Mouse (Mus musculus) forebrain, embryonic 12.5 days (tissue): ENCODE data around the gene Lrp1. TPM values are rescaled to one million over a fixed set of nuclear protein-coding genes. Genes with fewer than 3 reads are reported as not detected.

Source experiments
- ATAC-seq: fragments of 200-750 bp; cut with Nextera tagmentation; 2 replicates; pipeline ENCODE4 v1.8.0; 2017; ENCODE audit warnings: moderate TSS enrichment; ENCODE audit not compliant: low FRiP score
- H3K27ac ChIP-seq: fragments of 300-500 bp; sonication (generic); 2 replicates; pipeline ENCODE4 v1.5.1; 2016; ENCODE audit warnings: mild to moderate bottlenecking
- H3K27me3 ChIP-seq: fragments of 300-500 bp; sonication (generic); 2 replicates; pipeline ENCODE4 v1.6.1; 2016; ENCODE audit warnings: mild to moderate bottlenecking
- H3K36me3 ChIP-seq: fragments of 300-500 bp; sonication (generic); replicated peaks from 2 replicates; pipeline ENCODE4 v1.6.1; 2016; ENCODE audit warnings: mild to moderate bottlenecking
- H3K4me1 ChIP-seq: fragments of 300-500 bp; sonication (generic); 2 replicates; pipeline ENCODE4 v1.6.1; 2016
- H3K4me2 ChIP-seq: fragments of 300-500 bp; sonication (generic); 2 replicates; pipeline ENCODE4 v1.6.1; 2016; ENCODE audit warnings: mild to moderate bottlenecking, moderate library complexity
- H3K4me3 ChIP-seq: fragments of 300-500 bp; sonication (generic); replicated peaks from 2 replicates; pipeline ENCODE4 v1.5.1; 2016; ENCODE audit warnings: mild to moderate bottlenecking
- H3K9ac ChIP-seq: fragments of 300-500 bp; sonication (generic); 2 replicates; pipeline ENCODE4 v1.6.1; 2016; ENCODE audit warnings: mild to moderate bottlenecking
- H3K9me3 ChIP-seq: fragments of 300-500 bp; sonication (generic); 2 replicates; pipeline ENCODE4 v1.6.1; 2016
- WGBS: fragments of 180-500 bp; shearing (Covaris S2); methylation state at CpG from one replicate; pipeline ENCODE4 v1.1.7; 2016; 5-methylcytosine and 5-hydroxymethylcytosine counted together
- polyA plus RNA-seq: library from polyadenylated mRNA; unstranded; fragments of >200 nt; fragmentation: Nextera tagmentation; extraction: Ambion mirVana; gene quantifications from 2 replicates; pipeline ENCODE4 v1.2.1, GENCODE M21; 2016

The Lrp1 gene
- polyA plus RNA-seq, 1 experiment from 2014 or later, result 81.8 TPM

DNA sequence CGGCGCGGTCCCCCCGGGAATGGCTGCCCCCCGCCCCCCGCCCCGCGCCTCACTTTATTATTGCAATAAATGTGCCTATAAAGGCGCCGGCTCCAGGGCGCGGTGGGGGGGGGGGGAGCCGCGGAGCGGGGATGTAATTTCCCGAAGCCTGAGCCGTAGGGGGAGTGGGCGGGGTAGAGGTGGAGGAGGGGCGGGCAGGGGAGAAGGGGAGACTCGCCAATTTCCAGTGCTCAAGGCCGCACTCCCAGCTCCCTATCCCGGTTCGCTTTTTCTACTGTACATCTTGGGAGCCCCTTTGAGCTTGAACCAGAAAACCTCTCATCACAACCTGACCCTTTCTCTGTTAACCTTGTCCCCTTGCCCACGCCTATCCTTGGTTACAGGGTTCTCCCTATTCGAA lies 90.0 kb downstream of the Lrp1 start:
- H3K4me3 ChIP-seq, result peak overlapping the region; percentile 46
- ATAC-seq, result peak; percentile 19; the same call in 1 of the 2 replicates
- H3K9ac ChIP-seq, result peak overlapping the region; percentile 33; the same call in 1 of the 2 replicates
- peak overlapping the region; percentile 70 for H3K27ac ChIP-seq
- WGBS, result under 1% methylated on average over 21 of the region's 25 CpGs
- no peaks in the 10 kb centered on the region for H3K9me3 ChIP-seq
- no peaks in the 10 kb centered on the region for H3K36me3 ChIP-seq
- H3K27me3 ChIP-seq, result peaks cover 100% of the 10 kb centered on the region
- H3K4me2 ChIP-seq, result peak overlapping the region; percentile 66
- peaks cover 96% of the 10 kb centered on the region for H3K4me1 ChIP-seq

DNA sequence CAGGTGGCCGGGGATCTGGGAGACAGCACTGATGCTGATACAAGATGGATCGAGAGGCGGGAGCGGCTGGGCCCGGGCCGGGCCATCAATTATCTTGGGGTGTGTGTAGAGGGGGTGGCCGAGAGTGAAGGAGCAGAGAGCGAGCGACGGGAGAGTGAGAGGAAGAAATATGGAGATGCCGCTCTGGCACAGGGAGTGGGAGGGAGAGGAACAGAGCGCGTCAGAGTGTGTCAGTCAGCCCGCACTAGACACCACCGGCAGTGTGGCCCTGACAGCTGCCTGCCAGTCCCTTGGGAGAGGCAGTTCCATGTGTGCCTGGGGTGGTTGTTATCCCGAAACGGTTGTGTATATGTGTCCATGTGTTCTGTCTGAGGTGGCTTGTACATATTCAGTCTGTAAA lies 93.5 kb downstream of the Lrp1 start:
- H3K9ac ChIP-seq, result peak overlapping the region; percentile 30
- no peaks in the 10 kb centered on the region for H3K36me3 ChIP-seq
- peaks cover 97% of the 10 kb centered on the region for H3K27me3 ChIP-seq
- H3K27ac ChIP-seq, result peak overlapping the region; percentile 76
- peaks cover 83% of the 10 kb centered on the region for H3K4me1 ChIP-seq
- WGBS, result 3% methylated on average over 17 of the region's 17 CpGs
- H3K9me3 ChIP-seq, result no peaks in the 10 kb centered on the region
- peak overlapping the region; percentile 27; the same call in 1 of the 2 replicates for H3K4me3 ChIP-seq
- peak; percentile 16; the same call in 1 of the 2 replicates for ATAC-seq
- peak overlapping the region; percentile 66 for H3K4me2 ChIP-seq

DNA sequence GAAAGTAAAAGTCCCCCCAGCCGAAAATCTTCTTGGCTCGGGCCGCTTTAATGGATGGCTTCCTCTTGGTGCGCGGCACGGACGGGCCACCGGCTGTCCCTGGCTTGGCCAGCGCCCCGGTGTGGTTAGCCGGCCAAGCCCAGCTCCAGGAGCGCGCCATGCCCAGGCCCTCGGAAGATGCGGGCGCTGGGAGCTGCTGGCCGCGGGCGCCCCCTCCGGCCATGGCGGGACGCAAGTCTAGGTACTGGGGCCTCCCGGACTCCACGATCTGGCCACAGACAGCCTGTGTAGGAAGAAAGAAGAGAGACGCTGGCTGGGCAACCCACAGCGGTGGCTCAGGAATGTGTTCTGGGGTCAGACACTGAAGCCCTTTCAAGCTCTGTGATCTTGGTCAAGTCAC lies 94.3 kb downstream of the Lrp1 start:
- no peak for ATAC-seq
- Histone ChIP-seq H3K9ac (peak overlapping the region; percentile 33; the same call in 1 of the 2 replicates), H3K4me2 (peak overlapping the region; percentile 66), H3K9me3 (no peaks in the 10 kb centered on the region), H3K4me3 (peak overlapping the region; percentile 27), H3K36me3 (no peaks in the 10 kb centered on the region), H3K27ac (peak overlapping the region; percentile 76), H3K4me1 (peaks cover 80% of the 10 kb centered on the region), H3K27me3 (peaks cover 89% of the 10 kb centered on the region)
- under 1% methylated on average over 26 of the region's 26 CpGs for WGBS

DNA sequence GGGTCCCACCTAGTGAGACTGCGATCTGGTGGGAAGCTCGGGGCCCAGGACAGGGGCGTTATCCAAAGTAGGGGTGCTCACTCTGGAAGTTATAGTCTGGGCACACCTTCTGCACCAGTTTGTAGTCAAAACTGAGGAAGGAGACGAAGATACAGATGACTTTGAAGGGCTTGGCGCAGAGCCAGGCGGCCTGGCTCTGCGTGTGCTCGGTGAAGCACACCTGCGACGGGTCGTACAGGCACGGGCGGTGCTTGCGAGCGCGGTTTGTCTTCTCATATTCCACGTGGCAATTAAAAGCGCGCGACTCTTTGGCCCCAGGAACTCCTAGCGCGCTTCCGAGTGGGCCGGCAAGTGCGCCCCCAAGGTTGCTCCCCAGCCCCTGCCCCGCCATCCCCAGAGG lies 94.9 kb downstream of the Lrp1 start:
- peak overlapping the region; percentile 66 for H3K4me2 ChIP-seq
- peaks cover 83% of the 10 kb centered on the region for H3K27me3 ChIP-seq
- H3K27ac ChIP-seq, result peak overlapping the region; percentile 76
- H3K9ac ChIP-seq, result 0 out of 2 replicates have a peak overlapping the region, but pooled peaks have one; percentile 33
- 2% methylated on average over 26 of the region's 26 CpGs for WGBS
- no peaks in the 10 kb centered on the region for H3K9me3 ChIP-seq
- H3K36me3 ChIP-seq, result no peaks in the 10 kb centered on the region
- peaks cover 80% of the 10 kb centered on the region for H3K4me1 ChIP-seq
- peak overlapping the region; percentile 27 for H3K4me3 ChIP-seq
- no peak for ATAC-seq

DNA sequence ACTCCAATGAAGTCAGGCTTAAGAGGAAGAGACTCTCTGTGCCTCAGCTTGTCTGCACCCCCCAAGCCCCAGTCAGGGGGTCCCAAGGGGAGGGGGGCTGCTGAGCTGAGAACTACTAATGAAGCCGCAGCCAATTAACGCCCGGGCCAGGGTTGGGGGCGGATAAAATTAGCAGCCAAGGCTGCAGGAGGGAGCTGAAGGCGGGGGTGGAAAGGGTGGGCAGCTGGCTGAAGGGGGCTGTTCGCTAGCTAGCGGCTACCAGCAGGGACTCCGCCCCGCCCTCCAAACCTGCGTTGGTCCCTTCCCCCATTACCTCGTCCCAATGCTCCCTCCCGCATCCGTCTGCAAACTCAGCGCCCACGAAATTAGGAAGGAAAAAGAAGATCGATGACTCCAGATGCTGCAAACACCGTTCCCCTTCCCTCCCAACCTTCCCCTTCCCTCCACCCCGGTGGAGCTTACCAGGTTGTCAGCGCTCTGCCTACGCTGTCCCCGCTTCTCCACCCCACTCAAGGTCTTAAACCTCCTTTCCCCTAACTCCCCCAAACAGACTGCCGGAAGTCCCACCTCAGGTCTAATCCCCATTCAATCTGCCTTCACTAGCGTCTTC lies 96.2 kb downstream of the Lrp1 start:
- Histone ChIP-seq H3K4me3 (no peak overlapping the region; the same call in 1 of the 2 replicates), H3K36me3 (peaks cover 12% of the 10 kb centered on the region), H3K9ac (no peak overlapping the region), H3K4me1 (peaks cover 75% of the 10 kb centered on the region), H3K27ac (peak overlapping the region; percentile 68), H3K27me3 (peaks cover 70% of the 10 kb centered on the region), H3K9me3 (no peaks in the 10 kb centered on the region), H3K4me2 (peak overlapping the region; percentile 34)
- peak; percentile 22 for ATAC-seq
- 1% methylated on average over 23 of the region's 23 CpGs for WGBS

DNA sequence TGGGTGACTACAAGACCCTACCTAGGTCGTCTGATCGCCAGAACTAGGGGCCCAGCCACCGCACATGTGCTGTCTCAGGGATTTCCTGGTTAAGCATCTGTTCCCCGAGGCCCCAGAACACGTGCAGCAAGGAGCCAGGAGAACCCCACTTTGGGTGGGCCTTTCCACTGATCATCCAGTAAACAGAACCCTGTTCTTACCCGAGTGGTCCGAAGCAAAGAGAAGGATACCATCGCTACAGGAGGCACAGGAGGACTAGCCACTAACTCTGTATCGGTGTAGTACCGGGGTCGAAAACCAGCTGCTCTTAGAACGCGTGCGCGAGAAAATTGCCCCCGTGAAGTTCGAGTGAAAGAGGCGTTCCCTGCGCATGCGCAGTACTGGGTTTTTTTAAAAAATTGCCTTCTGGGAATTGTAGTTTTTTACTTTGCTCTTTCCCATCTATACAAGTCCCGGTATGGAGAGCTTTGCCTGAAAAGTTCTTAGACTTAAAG lies 98.8 kb downstream of the Lrp1 start, which contains the start of gene Shmt2:
Shmt2 (minus strand) TSS at position 357 of the 494 bp plus-strand sequence.
- H3K27ac ChIP-seq, result no peak within 1 kb of the TSS
- H3K9me3 ChIP-seq, result no peaks in the 10 kb centered on the region
- H3K27me3 ChIP-seq, result peaks cover 59% of the 10 kb centered on the region
- peaks cover 56% of the 10 kb centered on the region for H3K4me1 ChIP-seq
- peak within 1 kb of the TSS; percentile 65 for H3K9ac ChIP-seq
- peaks cover 36% of the 10 kb centered on the region for H3K36me3 ChIP-seq
- peak within 1 kb of the TSS; percentile 48 for H3K4me3 ChIP-seq
- 0% methylated on average over 21 of the region's 21 CpGs for WGBS
- peak within 1 kb of the TSS; percentile 82 for H3K4me2 ChIP-seq
- ATAC-seq, result peak; percentile 68

DNA sequence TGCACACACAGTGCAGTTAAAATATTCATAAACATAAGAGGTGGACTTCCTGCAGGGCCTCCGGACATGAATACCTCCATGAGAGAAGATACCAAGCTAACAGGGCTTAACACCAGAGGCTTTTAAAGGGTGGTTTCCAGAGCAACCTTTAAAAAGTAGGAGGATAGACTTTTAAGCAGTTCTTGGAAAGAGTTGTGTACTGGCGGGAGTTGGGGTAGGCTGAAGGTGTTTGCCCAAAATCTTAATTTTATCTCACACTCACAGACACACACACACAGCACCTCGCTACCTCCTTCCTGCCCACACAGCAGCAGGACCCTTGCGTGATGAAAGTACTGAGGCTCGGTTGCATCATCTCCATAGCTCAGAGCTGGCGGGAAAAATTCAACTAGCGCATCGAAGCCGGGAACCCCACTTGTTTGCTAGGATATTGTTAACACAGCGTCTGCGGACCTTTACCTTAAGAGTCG lies 99.3 kb downstream of the Lrp1 start:
- WGBS, result 14% methylated on average over 12 of the region's 12 CpGs
- Histone ChIP-seq H3K9ac (peak overlapping the region; percentile 65), H3K27me3 (peaks cover 58% of the 10 kb centered on the region), H3K4me3 (peak overlapping the region; percentile 48), H3K27ac (no peak overlapping the region), H3K4me2 (peak overlapping the region; percentile 82), H3K36me3 (peaks cover 36% of the 10 kb centered on the region), H3K9me3 (no peaks in the 10 kb centered on the region), H3K4me1 (peaks cover 56% of the 10 kb centered on the region)
- ATAC-seq, result peak; percentile 6; the same call in 1 of the 2 replicates

DNA sequence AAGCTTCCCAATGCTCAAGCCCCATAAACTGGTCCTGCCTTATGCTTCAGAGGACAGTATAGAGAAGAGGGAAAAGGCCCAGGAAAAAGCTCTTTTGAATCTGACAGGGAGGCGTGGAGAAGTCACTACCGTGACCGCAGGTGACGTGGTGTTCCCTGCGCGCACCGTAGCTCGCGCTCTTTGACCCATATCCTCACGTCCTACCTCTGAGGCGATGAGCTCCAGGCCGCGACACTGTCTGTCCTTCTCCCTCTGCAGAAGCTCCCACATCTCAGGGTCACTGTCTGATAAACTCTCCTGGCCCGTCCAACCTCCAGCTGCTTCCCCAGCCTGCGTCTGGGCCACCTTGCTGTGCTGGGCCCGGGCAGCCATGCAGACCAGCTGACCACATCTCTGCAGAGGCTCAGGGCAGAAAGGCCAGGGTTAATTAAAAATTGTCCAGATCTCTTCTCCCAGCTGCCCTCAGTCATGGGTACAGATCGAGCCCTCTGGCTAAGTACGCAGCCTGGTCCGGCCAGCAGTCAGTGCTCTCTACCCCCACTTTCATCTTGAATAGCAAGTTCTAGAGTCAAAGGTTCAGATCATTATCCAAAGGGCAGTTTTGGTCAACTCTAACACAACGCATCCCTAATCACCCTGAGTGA lies 100.1 kb downstream of the Lrp1 start:
- 88% methylated on average over 20 of the region's 20 CpGs for WGBS
- peak overlapping the region; percentile 82 for H3K4me2 ChIP-seq
- H3K36me3 ChIP-seq, result peaks cover 36% of the 10 kb centered on the region
- ATAC-seq, result no peak
- H3K27me3 ChIP-seq, result peaks cover 57% of the 10 kb centered on the region
- H3K9ac ChIP-seq, result peak overlapping the region; percentile 65; the same call in 1 of the 2 replicates
- H3K4me3 ChIP-seq, result no peak overlapping the region
- H3K4me1 ChIP-seq, result peaks cover 56% of the 10 kb centered on the region
- no peaks in the 10 kb centered on the region for H3K9me3 ChIP-seq
- H3K27ac ChIP-seq, result no peak overlapping the region

DNA sequence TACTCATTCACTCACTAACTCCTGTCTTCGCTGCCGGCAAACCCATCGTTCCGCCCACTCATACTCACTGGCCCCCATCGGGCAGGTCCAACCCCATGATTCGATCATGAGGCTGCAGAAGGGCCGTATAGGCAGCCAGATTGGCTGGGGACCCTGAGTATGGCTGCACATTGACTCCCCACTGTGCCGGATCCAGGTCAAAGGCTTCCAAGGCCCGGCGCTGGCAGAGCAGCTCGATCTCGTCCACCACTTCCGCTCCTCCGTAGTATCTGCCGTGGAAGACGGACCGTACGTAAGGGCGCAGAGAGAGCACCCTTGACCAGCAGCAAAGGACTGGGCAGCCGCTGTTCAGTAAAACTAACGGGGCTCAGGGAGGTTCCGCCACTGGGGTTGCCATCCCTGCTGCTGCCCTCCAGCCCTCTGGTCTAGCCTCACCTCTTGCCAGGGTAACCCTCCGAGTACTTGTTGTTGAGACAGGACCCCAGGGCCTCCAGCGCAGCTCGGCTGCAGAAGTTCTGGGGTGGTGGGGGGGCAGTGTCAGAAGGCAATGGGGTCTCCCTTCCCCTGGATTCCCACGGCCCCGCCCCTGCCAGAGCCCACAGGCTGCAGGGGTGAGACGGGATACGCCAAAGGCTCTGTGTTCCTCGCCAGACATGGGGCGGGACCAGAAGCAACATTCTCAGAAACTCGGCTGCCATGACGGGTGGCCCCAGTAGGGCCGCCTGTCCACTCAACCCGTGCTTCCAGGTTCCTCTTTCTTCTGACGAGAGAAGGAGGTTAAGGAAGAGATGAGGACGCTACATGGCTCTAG lies 100.8 kb downstream of the Lrp1 start:
- peaks cover 56% of the 10 kb centered on the region for H3K4me1 ChIP-seq
- H3K9me3 ChIP-seq, result no peaks in the 10 kb centered on the region
- no peak overlapping the region for H3K27ac ChIP-seq
- 94% methylated on average over 37 of the region's 37 CpGs for WGBS
- H3K4me3 ChIP-seq, result no peak overlapping the region
- H3K9ac ChIP-seq, result no peak overlapping the region
- ATAC-seq, result no peak
- H3K4me2 ChIP-seq, result no peak overlapping the region
- H3K36me3 ChIP-seq, result peaks cover 36% of the 10 kb centered on the region
- peaks cover 57% of the 10 kb centered on the region for H3K27me3 ChIP-seq

DNA sequence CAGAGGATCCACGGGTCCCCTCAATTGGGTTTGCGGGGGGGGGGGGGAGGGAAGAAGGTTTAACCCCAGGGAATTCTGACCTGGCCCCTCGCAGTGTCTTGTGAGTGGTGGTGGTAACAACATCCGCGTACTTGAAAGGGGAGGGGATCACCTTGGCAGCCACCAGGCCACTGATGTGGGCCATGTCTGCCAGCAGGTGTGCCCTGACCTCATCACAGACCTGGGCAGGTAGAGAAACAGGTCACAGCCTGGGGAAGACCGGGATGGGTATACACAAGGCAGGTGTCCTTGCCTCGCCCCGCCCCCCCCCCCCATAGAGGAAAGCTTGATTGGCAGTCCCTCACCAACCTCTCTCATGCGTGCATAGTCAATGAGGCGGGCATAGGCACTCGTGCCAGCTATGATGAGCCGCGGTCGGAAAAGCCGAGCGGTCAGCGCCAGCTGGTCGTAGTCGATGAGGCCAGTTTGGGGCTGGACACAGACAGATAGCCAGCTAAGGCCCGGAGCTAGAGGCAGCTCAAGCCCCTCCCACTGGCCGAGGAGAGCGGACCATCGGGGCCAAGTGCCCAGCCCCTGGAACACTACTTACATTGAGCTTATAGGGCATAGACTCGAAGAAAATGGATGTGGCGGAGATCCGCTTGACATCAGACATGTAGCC lies 101.8 kb downstream of the Lrp1 start:
- H3K36me3 ChIP-seq, result peaks cover 36% of the 10 kb centered on the region
- ATAC-seq, result no peak
- WGBS, result 91% methylated on average over 25 of the region's 26 CpGs
- H3K27me3 ChIP-seq, result peaks cover 57% of the 10 kb centered on the region
- no peak overlapping the region for H3K4me3 ChIP-seq
- H3K4me1 ChIP-seq, result peaks cover 56% of the 10 kb centered on the region
- no peaks in the 10 kb centered on the region for H3K9me3 ChIP-seq
- no peak overlapping the region for H3K4me2 ChIP-seq
- H3K9ac ChIP-seq, result no peak overlapping the region
- H3K27ac ChIP-seq, result no peak overlapping the region

DNA sequence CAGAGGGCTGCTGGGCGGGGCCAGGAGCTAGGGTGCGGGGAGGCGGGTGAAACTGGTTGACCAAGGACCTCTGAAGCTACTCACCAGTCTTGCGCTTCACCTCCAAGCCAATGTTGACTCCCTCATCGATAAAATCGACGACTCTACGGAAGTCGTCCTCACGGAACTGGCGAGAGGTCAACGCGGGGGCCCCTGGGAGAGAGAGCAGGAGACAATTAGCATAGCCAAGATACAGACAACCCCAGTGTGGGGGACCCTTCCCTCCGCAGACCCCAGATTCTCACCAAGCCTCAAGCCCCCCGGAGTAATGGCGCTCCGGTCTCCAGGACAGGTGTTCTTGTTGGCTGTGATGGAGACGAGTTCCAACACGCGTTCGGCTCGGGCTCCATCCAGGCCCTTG lies 103.0 kb downstream of the Lrp1 start:
- no peak overlapping the region for H3K4me3 ChIP-seq
- H3K9me3 ChIP-seq, result no peaks in the 10 kb centered on the region
- H3K36me3 ChIP-seq, result peaks cover 36% of the 10 kb centered on the region
- no peak overlapping the region for H3K9ac ChIP-seq
- no peak for ATAC-seq
- H3K27ac ChIP-seq, result no peak overlapping the region
- H3K4me1 ChIP-seq, result peaks cover 67% of the 10 kb centered on the region
- H3K4me2 ChIP-seq, result no peak overlapping the region
- peaks cover 58% of the 10 kb centered on the region for H3K27me3 ChIP-seq
- WGBS, result 96% methylated on average over 22 of the region's 22 CpGs
